Mouse (Mus musculus) CH12.LX (cell line): ENCODE data around the gene Ccdc172.

ENCODE experiments used
- BHLHE40 ChIP-seq: IDR thresholded peaks from 2 replicates; pipeline ENCODE4 v1.6.1; 2011; ENCODE audit warnings: mild to moderate bottlenecking, low read depth, low read length, improper control_type of control experiment
- CTCF ChIP-seq, 2 experiments: IDR thresholded peaks in 1 of 2; conservative IDR thresholded peaks in 1 of 2; 2 replicates each; pipeline ENCODE4 v1.5.1; 2011 to 2012; ENCODE audit warnings: low read depth in 2 of 2, low read length in 2 of 2, improper control_type of control experiment in 1 of 2, inconsistent platforms in 1 of 2, mild to moderate bottlenecking in 1 of 2, moderate library complexity in 1 of 2
- ELF1 ChIP-seq: IDR thresholded peaks from 2 replicates; pipeline ENCODE4 v1.6.1; 2014; ENCODE audit warnings: low read depth, mild to moderate bottlenecking, inconsistent platforms, low read length, improper control_type of control experiment
- EP300 ChIP-seq: IDR thresholded peaks from 2 replicates; pipeline ENCODE4 v1.6.1; 2011; ENCODE audit warnings: low read length, improper control_type of control experiment
- MAX ChIP-seq: IDR thresholded peaks from 2 replicates; pipeline ENCODE4 v1.6.1; 2011; ENCODE audit warnings: low read length, improper control_type of control experiment
- MEF2A ChIP-seq: IDR thresholded peaks from 2 replicates; pipeline ENCODE4 v1.6.1; 2014; ENCODE audit warnings: low read depth, mild to moderate bottlenecking, inconsistent platforms, low read length, improper control_type of control experiment, borderline replicate concordance
- MXI1 ChIP-seq: IDR thresholded peaks from 2 replicates; pipeline ENCODE4 v1.6.1; 2011; ENCODE audit warnings: mild to moderate bottlenecking, low read depth, low read length, improper control_type of control experiment
- MYC ChIP-seq: IDR thresholded peaks from 2 replicates; pipeline ENCODE4 v1.6.1; 2011; ENCODE audit warnings: low read depth, mild to moderate bottlenecking, improper control_type of control experiment, low read length
- POLR2A ChIP-seq: IDR thresholded peaks from 2 replicates; pipeline ENCODE4 v1.6.1; 2011; ENCODE audit warnings: low read depth, mild to moderate bottlenecking, improper control_type of control experiment, low read length
- RCOR1 ChIP-seq: conservative IDR thresholded peaks from 2 replicates; pipeline ENCODE4 v1.6.1; 2012; ENCODE audit warnings: low read depth, mild to moderate bottlenecking, inconsistent platforms, low read length, improper control_type of control experiment
- TBP ChIP-seq: conservative IDR thresholded peaks from 2 replicates; pipeline ENCODE4 v1.6.1; 2011; ENCODE audit warnings: low read depth, low read length, improper control_type of control experiment

DNA sequence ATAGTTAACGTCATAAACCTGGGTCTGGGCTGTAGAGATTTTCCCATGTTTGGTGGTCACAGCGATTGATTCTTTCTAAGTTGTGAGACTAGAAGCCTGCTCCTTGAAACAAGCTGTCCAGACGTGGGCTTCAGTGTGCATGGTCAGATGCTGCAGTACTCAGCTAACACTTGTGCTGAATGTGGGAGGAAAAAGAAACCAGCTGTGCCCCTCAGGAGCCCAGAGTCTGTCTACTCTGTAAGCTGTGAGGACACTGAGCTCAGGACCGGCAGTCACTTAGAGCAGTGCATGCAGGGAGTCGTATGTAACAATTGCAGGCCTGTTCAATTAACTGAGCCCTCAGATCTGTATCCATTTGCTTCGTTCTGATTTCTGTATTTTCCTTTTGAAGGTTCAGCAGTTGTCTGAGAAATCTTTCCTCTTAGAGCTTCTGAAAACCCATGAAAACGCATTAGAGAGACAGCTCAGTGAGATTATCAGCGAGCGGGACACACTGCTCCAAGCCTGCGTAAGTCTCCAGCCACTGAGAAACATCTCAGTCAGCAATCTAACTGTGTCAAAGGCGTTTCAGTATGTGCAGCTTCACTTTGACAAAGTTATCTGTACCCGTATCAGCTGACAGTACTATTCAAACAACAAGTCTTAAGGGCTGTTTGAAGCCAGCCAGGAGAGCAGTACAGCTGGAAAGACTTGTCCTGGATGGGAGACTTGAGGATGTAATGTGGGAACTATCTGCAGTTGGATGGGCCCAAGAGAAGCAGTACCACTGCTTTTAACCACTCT, 13.9 kb downstream of the Ccdc172 start:
- TF ChIP-seq BHLHE40 (no peak), CTCF (conservative IDR thresholded peaks at IDR 0.05 in 1 of 2, IDR thresholded peaks at IDR 0.05 in 1 of 2; ENCODE audit: low read depth in 2 of 2, low read length in 2 of 2) (no peak), EP300 (no peak), MXI1 (no peak), MEF2A (no peak), POLR2A (no peak), ELF1 (no peak), MYC (no peak), MAX (no peak), RCOR1 (no peak), TBP (no peak)
